Comparison of ENCODE assay signal across 8 mouse cellular contexts in genomic region chr6:117758516-117758915, GRCm38 (mm10).
DNase-seq lines count a peak whose midpoint lies in the region; ATAC-seq and TF ChIP-seq lines count a peak whose summit lies in the region.
"Not testable (repeated sequence)": the region's sequence is repeated elsewhere in the genome, so short reads cannot be mapped to it uniquely, and the experiment has no call there.

No protein-coding gene starts in this region.

- H3K79me2 ChIP-seq in CH12.LX (replicated peaks; ENCODE audit: control insufficient read depth, extremely low read depth, insufficient read depth, poor library complexity, severe bottlenecking) = not testable (repeated sequence)

- peak; percentile 66 to 71 for TF ChIP-seq CTCF in CH12.LX (conservative IDR thresholded peaks at IDR 0.05 in 1 of 2, IDR thresholded peaks at IDR 0.05 in 1 of 2; ENCODE audit: low read depth in 2 of 2, low read length in 2 of 2)
- peak; percentile 61 for TF ChIP-seq CTCF in kidney, adult 2 months (conservative IDR thresholded peaks at IDR 0.05; ENCODE audit: insufficient read depth, insufficient read length, low read depth, low read length)
- TF ChIP-seq CTCF in midbrain, postnatal 0 days (IDR thresholded peaks at IDR 0.05) = peak; percentile 79
- peak; percentile 76 for TF ChIP-seq CTCF in stomach, postnatal 0 days (IDR thresholded peaks at IDR 0.05; ENCODE audit: low read depth)

- not testable (repeated sequence) for H3K4me1 ChIP-seq in CH12.LX (ENCODE audit: control insufficient read depth in 1 of 2, insufficient read depth in 2 of 2); kidney, adult 2 months (ENCODE audit: control insufficient read depth, insufficient read depth, low read length); limb, embryonic 11.5 days (ENCODE audit: control insufficient read depth, insufficient read depth, low read length); midbrain, postnatal 0 days (ENCODE audit: insufficient read depth, low read length); stomach, postnatal 0 days (replicated peaks; ENCODE audit: control insufficient read depth, insufficient read depth)

- dilution Hi-C loops in CH12.LX (cut with MboI; ENCODE audit: extremely low pct_ligation_motif_present, extremely low pct_unique_long_range_greater_than_20kb, low sequenced_read_pairs) = not testable (repeated sequence)

- intact Hi-C loops in gastrocnemius, postnatal 14 days (cut with DNase I; ENCODE audit: low total_unique reads) = not testable (repeated sequence)

- H3K4me3 ChIP-seq in CH12.LX (replicated peaks in 1 of 3; ENCODE audit: low read depth in 2 of 3, low read length in 2 of 3, poor library complexity in 1 of 3); kidney, adult 2 months (ENCODE audit: insufficient read depth, low read depth, low read length); limb, embryonic 11.5 days (ENCODE audit: low read depth, low read length); midbrain, postnatal 0 days (ENCODE audit: low read depth, low read length); stomach, postnatal 0 days (ENCODE audit: low read depth, low read length): not testable (repeated sequence)

- not testable (repeated sequence) for H3K9ac ChIP-seq in CH12.LX (ENCODE audit: insufficient read depth, low read depth); limb, embryonic 11.5 days (ENCODE audit: low read length); midbrain, postnatal 0 days (replicated peaks; ENCODE audit: low read length, poor library complexity, severe bottlenecking); stomach, postnatal 0 days (ENCODE audit: low read length)

- not testable (repeated sequence) for H3K27me3 ChIP-seq in CH12.LX (replicated peaks); kidney, adult 2 months (replicated peaks; ENCODE audit: control insufficient read depth, insufficient read depth, low read length); limb, embryonic 11.5 days (ENCODE audit: control insufficient read depth, insufficient read depth, low read length); midbrain, postnatal 0 days (ENCODE audit: insufficient read depth, low read length); stomach, postnatal 0 days (ENCODE audit: control insufficient read depth, insufficient read depth, low read length)

- DNase-seq in CH12.LX (ENCODE audit: extremely low read depth) = peak; percentile 27
- peak; percentile 64 for DNase-seq in adrenal gland, postnatal 14 days
- DNase-seq in cerebellum, postnatal 4 days (ENCODE audit: low spot score in 2 of 2) = peak; percentile 38 to 52
- DNase-seq in gastrocnemius, postnatal 14 days = peak; percentile 50
- DNase-seq in kidney, adult 2 months = peak; percentile 63
- peak; percentile 69 for DNase-seq in limb, embryonic 11.5 days (ENCODE audit: low spot score)
- peak; percentile 64 for DNase-seq in midbrain, postnatal 0 days (ENCODE audit: low spot score)
- DNase-seq in stomach, postnatal 0 days (ENCODE audit: low spot score) = peak; percentile 24

- not testable (repeated sequence) for H3K27ac ChIP-seq in CH12.LX (ENCODE audit: insufficient read depth, low read depth); kidney, adult 2 months (ENCODE audit: insufficient read depth, low read depth, low read length); limb, embryonic 11.5 days (replicated peaks; ENCODE audit: low read depth, low read length); midbrain, postnatal 0 days (ENCODE audit: low read depth, low read length); stomach, postnatal 0 days (replicated peaks)

- TF ChIP-seq EP300 in CH12.LX (IDR thresholded peaks at IDR 0.05; ENCODE audit: low read length); stomach, postnatal 0 days (optimal IDR thresholded peaks at IDR 0.05): not testable (repeated sequence)

- H3K9me3 ChIP-seq in CH12.LX (replicated peaks; ENCODE audit: low read length); limb, embryonic 11.5 days (ENCODE audit: control insufficient read depth, low read length); midbrain, postnatal 0 days (ENCODE audit: low read length); stomach, postnatal 0 days (ENCODE audit: control insufficient read depth, low read length): not testable (repeated sequence)

- not testable (repeated sequence) for H3K36me3 ChIP-seq in CH12.LX (replicated peaks in 1 of 2; ENCODE audit: control insufficient read depth in 1 of 2, insufficient read depth in 1 of 2, low read length in 1 of 2); kidney, adult 2 months (ENCODE audit: control insufficient read depth, insufficient read depth, low read length); limb, embryonic 11.5 days (ENCODE audit: control insufficient read depth, insufficient read depth, low read length); midbrain, postnatal 0 days (ENCODE audit: insufficient read depth, low read length); stomach, postnatal 0 days (ENCODE audit: control insufficient read depth, insufficient read depth, low read length)

- ATAC-seq in limb, embryonic 11.5 days (ENCODE audit: insufficient number of reproducible peaks, low FRiP score, low TSS enrichment, low read depth); midbrain, postnatal 0 days (ENCODE audit: low FRiP score); stomach, postnatal 0 days (ENCODE audit: low FRiP score, low TSS enrichment): not testable (repeated sequence)

- in situ Hi-C loops in CH12.LX (cut with MboI; ENCODE audit: low pct_ligation_motif_present, low pct_unique_long_range_greater_than_20kb, low sequenced_read_pairs) = not testable (repeated sequence)

- TF ChIP-seq RAD21 in CH12.LX (IDR thresholded peaks at IDR 0.05; ENCODE audit: low read depth, low read length) = peak; percentile 12

- 5% methylated on average over 6 of the region's 6 CpGs for WGBS in kidney, adult 2 months
- WGBS in limb, embryonic 11.5 days = 18% methylated on average over 6 of the region's 6 CpGs
- WGBS in midbrain, postnatal 0 days = 13% methylated on average over 6 of the region's 6 CpGs
- 12% methylated on average over 6 of the region's 6 CpGs for WGBS in stomach, postnatal 0 days

- TF ChIP-seq POLR2A in CH12.LX (IDR thresholded peaks at IDR 0.05; ENCODE audit: low read depth, low read length); kidney, adult 2 months (IDR thresholded peaks at IDR 0.05; ENCODE audit: low read depth, low read length): not testable (repeated sequence)

- peak overlapping the region; percentile 84 for H3K4me2 ChIP-seq in CH12.LX (ENCODE audit: insufficient read depth, low read depth, poor library complexity, severe bottlenecking)
- not testable (repeated sequence) for H3K4me2 ChIP-seq in limb, embryonic 11.5 days (ENCODE audit: low read depth, severe bottlenecking); midbrain, postnatal 0 days (ENCODE audit: low read depth, low read length, poor library complexity, severe bottlenecking); stomach, postnatal 0 days (replicated peaks; ENCODE audit: low read depth)

TF ChIP-seq in CH12.LX, 34 proteins besides CTCF, POLR2A, EP300 and RAD21:
- TF ChIP-seq ZNF384 (IDR thresholded peaks at IDR 0.05; ENCODE audit: low read depth, low read length) (peak; percentile 58), SMC3 (IDR thresholded peaks at IDR 0.05; ENCODE audit: low read depth, low read length) (peak; percentile 48), JUND (conservative IDR thresholded peaks at IDR 0.05; ENCODE audit: low read depth, low read length) (0 out of 2 replicates have a peak, but pooled peaks have one; percentile 8)
